Mouse (Mus musculus): ENCODE results near the gene Ubxn11.
A peak's percentile ranks its signal among the peaks of the same experiment; 100 is the strongest.

Ubxn11 gene

DNA sequence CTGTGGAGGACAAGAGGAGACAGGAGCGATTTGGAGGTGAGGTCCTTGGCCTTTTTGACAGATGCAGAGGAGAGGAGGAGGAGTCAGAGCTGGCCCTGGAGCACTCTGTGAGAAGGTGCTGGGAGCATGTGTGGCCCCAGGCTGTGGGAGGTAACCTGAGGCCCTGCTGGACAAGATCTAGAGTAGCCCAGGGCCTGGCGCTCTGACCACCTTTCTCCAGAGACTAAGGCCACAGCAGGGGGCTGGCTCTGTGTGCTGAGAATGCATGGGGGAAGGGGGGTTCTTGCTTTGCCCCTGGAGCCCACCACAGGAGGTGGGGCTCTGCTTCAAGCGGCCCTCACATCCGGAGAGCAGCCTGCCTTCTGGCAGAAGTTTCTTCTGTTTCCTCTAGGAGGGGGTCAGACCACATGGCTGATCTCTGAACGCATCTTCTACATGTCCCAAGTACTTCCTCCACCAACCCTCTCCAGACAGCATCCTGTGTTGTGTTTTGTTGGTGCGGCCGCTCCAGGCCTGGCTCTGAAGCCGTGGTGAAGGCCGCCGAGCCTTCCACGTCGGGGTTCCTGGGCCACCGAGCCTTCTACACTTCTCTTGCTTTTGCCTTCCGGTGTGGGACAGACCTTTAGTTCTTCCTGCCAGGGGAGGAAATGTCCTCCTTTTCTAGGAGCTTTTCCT lies 15.9 kb downstream of the Ubxn11 start:
- H3K4me1 ChIP-seq (replicated peaks; ENCODE audit: low read depth, low read length), result peaks cover 98% of the 10 kb centered on the region
- no peaks in the 10 kb centered on the region for H3K9me3 ChIP-seq (ENCODE audit: low read length)
- TF ChIP-seq CTCF (conservative IDR thresholded peaks at IDR 0.05; ENCODE audit: low read length) (no peak), POU5F1 (IDR thresholded peaks at IDR 0.05; ENCODE audit: borderline replicate concordance, low read length) (no peak), NANOG (IDR thresholded peaks at IDR 0.05; ENCODE audit: borderline replicate concordance, low read length) (no peak)
- H3K36me3 ChIP-seq (ENCODE audit: insufficient read depth, low read length), result 0 out of 2 replicates have a peak, but pooled peaks cover 3% of the 10 kb centered on the region
- H3K4me3 ChIP-seq (replicated peaks; ENCODE audit: low read length), result peak overlapping the region; percentile 81
- no peaks in the 10 kb centered on the region for H3K27me3 ChIP-seq (ENCODE audit: insufficient read depth, low read length)

GRCm38 (mm10) chr4:134119042-134119441 lies 16.7 kb downstream of the Ubxn11 start:
- no peaks in the 10 kb centered on the region for H3K9me3 ChIP-seq (ENCODE audit: low read length)
- peaks cover 98% of the 10 kb centered on the region for H3K4me1 ChIP-seq (replicated peaks; ENCODE audit: low read depth, low read length)
- no peaks in the 10 kb centered on the region for H3K27me3 ChIP-seq (ENCODE audit: insufficient read depth, low read length)
- H3K4me3 ChIP-seq (replicated peaks; ENCODE audit: low read length), result peak overlapping the region; percentile 81
- TF ChIP-seq POU5F1 (IDR thresholded peaks at IDR 0.05; ENCODE audit: borderline replicate concordance, low read length) (no peak), NANOG (IDR thresholded peaks at IDR 0.05; ENCODE audit: borderline replicate concordance, low read length) (no peak), CTCF (conservative IDR thresholded peaks at IDR 0.05; ENCODE audit: low read length) (no peak)
- 0 out of 2 replicates have a peak, but pooled peaks cover 3% of the 10 kb centered on the region for H3K36me3 ChIP-seq (ENCODE audit: insufficient read depth, low read length)

- TF ChIP-seq NANOG (IDR thresholded peaks at IDR 0.05; ENCODE audit: borderline replicate concordance, low read length), result no peak
- TF ChIP-seq CTCF (conservative IDR thresholded peaks at IDR 0.05; ENCODE audit: low read length), result peak; percentile 51
- no peak for TF ChIP-seq POU5F1 (IDR thresholded peaks at IDR 0.05; ENCODE audit: borderline replicate concordance, low read length)
- H3K36me3 ChIP-seq (ENCODE audit: insufficient read depth, low read length), result peaks cover 6% of the 10 kb centered on the region
- no peaks in the 10 kb centered on the region for H3K9me3 ChIP-seq (ENCODE audit: low read length)
- peaks cover 98% of the 10 kb centered on the region for H3K4me1 ChIP-seq (replicated peaks; ENCODE audit: low read depth, low read length)
- peak overlapping the region; percentile 81 for H3K4me3 ChIP-seq (replicated peaks; ENCODE audit: low read length)
- H3K27me3 ChIP-seq (ENCODE audit: insufficient read depth, low read length), result no peaks in the 10 kb centered on the region
Measured at GRCm38 (mm10) chr4:134119644-134120043, 17.3 kb downstream of the Ubxn11 start.

- no peaks in the 10 kb centered on the region for H3K9me3 ChIP-seq (ENCODE audit: low read length)
- TF ChIP-seq CTCF (conservative IDR thresholded peaks at IDR 0.05; ENCODE audit: low read length) (no peak), POU5F1 (IDR thresholded peaks at IDR 0.05; ENCODE audit: borderline replicate concordance, low read length) (no peak), NANOG (IDR thresholded peaks at IDR 0.05; ENCODE audit: borderline replicate concordance, low read length) (no peak)
- no peaks in the 10 kb centered on the region for H3K27me3 ChIP-seq (ENCODE audit: insufficient read depth, low read length)
- H3K4me3 ChIP-seq (replicated peaks; ENCODE audit: low read length), result peak overlapping the region; percentile 81
- peaks cover 98% of the 10 kb centered on the region for H3K4me1 ChIP-seq (replicated peaks; ENCODE audit: low read depth, low read length)
- H3K36me3 ChIP-seq (ENCODE audit: insufficient read depth, low read length), result peaks cover 12% of the 10 kb centered on the region
Measured at GRCm38 (mm10) chr4:134120192-134120805, 17.9 kb downstream of the Ubxn11 start.

DNA sequence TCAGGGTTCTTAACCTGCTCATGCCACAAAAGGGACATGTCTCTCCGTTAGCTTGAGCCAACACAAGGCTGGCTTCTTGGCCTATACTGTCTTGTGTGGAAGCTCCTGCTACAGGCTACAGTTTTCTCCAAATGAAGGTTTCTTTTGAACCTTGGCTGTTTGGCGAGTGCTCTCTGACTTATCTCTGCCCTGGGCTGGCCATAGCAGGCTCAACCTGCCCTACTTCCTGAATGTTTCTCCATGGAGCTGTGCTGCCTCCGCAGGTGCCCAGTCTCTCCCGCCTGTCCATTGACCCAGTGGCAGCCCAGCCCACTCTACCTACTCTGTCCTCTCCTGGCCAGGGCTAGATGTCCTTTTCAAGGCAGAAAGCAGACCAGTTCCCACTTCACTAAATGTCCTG lies 18.5 kb downstream of the Ubxn11 start:
- H3K27me3 ChIP-seq (ENCODE audit: insufficient read depth, low read length), result no peaks in the 10 kb centered on the region
- no peaks in the 10 kb centered on the region for H3K9me3 ChIP-seq (ENCODE audit: low read length)
- peaks cover 19% of the 10 kb centered on the region for H3K36me3 ChIP-seq (ENCODE audit: insufficient read depth, low read length)
- H3K4me3 ChIP-seq (replicated peaks; ENCODE audit: low read length), result peak overlapping the region; percentile 81; the same call in 1 of the 2 replicates
- TF ChIP-seq NANOG (IDR thresholded peaks at IDR 0.05; ENCODE audit: borderline replicate concordance, low read length), result no peak
- no peak for TF ChIP-seq POU5F1 (IDR thresholded peaks at IDR 0.05; ENCODE audit: borderline replicate concordance, low read length)
- TF ChIP-seq CTCF (conservative IDR thresholded peaks at IDR 0.05; ENCODE audit: low read length), result no peak
- peaks cover 98% of the 10 kb centered on the region for H3K4me1 ChIP-seq (replicated peaks; ENCODE audit: low read depth, low read length)

- Histone ChIP-seq H3K4me1 (replicated peaks; ENCODE audit: low read depth, low read length) (peaks cover 98% of the 10 kb centered on the region), H3K36me3 (ENCODE audit: insufficient read depth, low read length) (peaks cover 25% of the 10 kb centered on the region), H3K9me3 (ENCODE audit: low read length) (no peaks in the 10 kb centered on the region), H3K4me3 (replicated peaks; ENCODE audit: low read length) (peak overlapping the region; percentile 81; the same call in 1 of the 2 replicates), H3K27me3 (ENCODE audit: insufficient read depth, low read length) (no peaks in the 10 kb centered on the region)
- TF ChIP-seq POU5F1 (IDR thresholded peaks at IDR 0.05; ENCODE audit: borderline replicate concordance, low read length), result no peak
- TF ChIP-seq CTCF (conservative IDR thresholded peaks at IDR 0.05; ENCODE audit: low read length), result no peak
- no peak for TF ChIP-seq NANOG (IDR thresholded peaks at IDR 0.05; ENCODE audit: borderline replicate concordance, low read length)
Measured at GRCm38 (mm10) chr4:134121571-134121970, 19.2 kb downstream of the Ubxn11 start.

DNA sequence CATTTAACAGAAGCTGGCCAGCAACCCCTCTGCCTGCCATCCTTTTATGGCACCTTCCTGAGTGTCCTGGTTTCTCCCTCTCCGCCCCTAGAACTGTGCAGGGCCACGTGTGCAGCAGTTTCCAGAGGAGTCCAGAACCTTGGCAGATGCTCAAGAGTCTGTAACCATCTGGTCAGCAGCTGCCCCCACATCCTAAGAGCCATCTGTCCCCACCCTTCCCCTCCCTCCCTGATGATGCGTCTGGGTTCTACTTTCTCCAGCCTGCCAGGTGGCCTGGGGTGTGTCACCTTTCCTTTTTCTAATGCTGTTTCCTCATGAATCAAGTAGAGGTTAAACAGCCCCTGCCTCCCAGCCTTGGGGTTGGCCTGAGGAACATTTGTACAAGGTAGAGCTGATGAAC lies 19.9 kb downstream of the Ubxn11 start:
- Histone ChIP-seq H3K27me3 (ENCODE audit: insufficient read depth, low read length) (no peaks in the 10 kb centered on the region), H3K9me3 (ENCODE audit: low read length) (no peaks in the 10 kb centered on the region), H3K36me3 (ENCODE audit: insufficient read depth, low read length) (peaks cover 32% of the 10 kb centered on the region), H3K4me3 (replicated peaks; ENCODE audit: low read length) (peak overlapping the region; percentile 50), H3K4me1 (replicated peaks; ENCODE audit: low read depth, low read length) (peaks cover 99% of the 10 kb centered on the region)
- TF ChIP-seq NANOG (IDR thresholded peaks at IDR 0.05; ENCODE audit: borderline replicate concordance, low read length) (no peak), CTCF (conservative IDR thresholded peaks at IDR 0.05; ENCODE audit: low read length) (no peak), POU5F1 (IDR thresholded peaks at IDR 0.05; ENCODE audit: borderline replicate concordance, low read length) (no peak)

- no peak for TF ChIP-seq POU5F1 (IDR thresholded peaks at IDR 0.05; ENCODE audit: borderline replicate concordance, low read length)
- no peak for TF ChIP-seq CTCF (conservative IDR thresholded peaks at IDR 0.05; ENCODE audit: low read length)
- TF ChIP-seq NANOG (IDR thresholded peaks at IDR 0.05; ENCODE audit: borderline replicate concordance, low read length), result no peak
- Histone ChIP-seq H3K4me3 (replicated peaks; ENCODE audit: low read length) (peak overlapping the region; percentile 45), H3K36me3 (ENCODE audit: insufficient read depth, low read length) (peaks cover 38% of the 10 kb centered on the region)
Measured at GRCm38 (mm10) chr4:134123147-134123546, 20.8 kb downstream of the Ubxn11 start.

More at GRCm38 (mm10) chr4:134123147-134123546, 20.8 kb downstream of the Ubxn11 start:
- H3K27me3 ChIP-seq (ENCODE audit: insufficient read depth, low read length), result no peaks in the 10 kb centered on the region
- peaks cover 99% of the 10 kb centered on the region for H3K4me1 ChIP-seq (replicated peaks; ENCODE audit: low read depth, low read length)
- no peaks in the 10 kb centered on the region for H3K9me3 ChIP-seq (ENCODE audit: low read length)
